Mouse (Mus musculus) right cerebral cortex, postnatal 4 days (tissue): Measurements from ENCODE around the gene Gldc.

ENCODE experiments used
- DNase-seq: peaks from one replicate; pipeline ENCODE4 v3.0.0-alpha.2; 2022

The Gldc gene

GRCm38 (mm10) chr19:30105045-30105842 lies 70.0 kb downstream of the Gldc start:
- DNase-seq: no peak

DNA sequence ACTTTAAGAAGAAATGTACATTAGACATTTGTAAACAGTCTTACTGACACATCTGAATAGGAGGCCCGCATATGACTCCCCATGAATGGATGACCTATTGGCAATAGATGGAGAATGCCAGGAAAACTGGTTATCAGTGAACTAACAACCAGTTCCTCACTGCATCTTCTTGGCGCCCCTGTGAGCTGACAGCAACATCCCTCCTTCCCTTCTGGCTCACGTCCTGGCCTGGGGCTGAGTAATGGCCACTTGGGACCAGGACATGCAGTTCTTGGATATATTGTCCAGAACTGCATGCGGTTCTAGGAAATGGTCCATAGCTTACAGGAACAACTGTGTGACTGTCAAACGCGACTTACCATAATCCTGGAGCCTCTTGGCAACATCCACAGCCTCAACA lies 72.6 kb downstream of the Gldc start:
- no peak for DNase-seq

DNA sequence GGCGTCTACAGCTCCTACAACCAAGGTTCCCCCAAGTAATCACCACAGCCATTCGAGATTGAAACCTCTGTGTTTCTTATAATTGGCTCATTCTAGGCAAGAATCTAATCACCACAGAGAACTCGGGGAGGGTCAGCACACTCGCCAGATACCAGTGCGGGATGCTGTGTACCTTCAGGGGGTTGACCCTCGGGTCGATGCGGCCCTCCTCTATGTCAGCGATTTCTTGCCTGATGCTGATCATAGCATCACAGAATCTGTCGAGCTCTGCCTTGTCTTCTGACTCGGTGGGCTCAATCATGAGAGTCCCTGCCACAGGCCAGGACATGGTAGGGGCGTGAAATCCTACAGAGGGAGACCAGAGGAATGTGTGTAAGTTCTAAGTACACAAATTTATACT lies 74.7 kb downstream of the Gldc start:
- DNase-seq: no peak

GRCm38 (mm10) chr19:30097039-30097438 lies 78.2 kb downstream of the Gldc start:
- DNase-seq: no peak

GRCm38 (mm10) chr19:30096186-30096585 lies 79.0 kb downstream of the Gldc start:
- DNase-seq: no peak

DNA sequence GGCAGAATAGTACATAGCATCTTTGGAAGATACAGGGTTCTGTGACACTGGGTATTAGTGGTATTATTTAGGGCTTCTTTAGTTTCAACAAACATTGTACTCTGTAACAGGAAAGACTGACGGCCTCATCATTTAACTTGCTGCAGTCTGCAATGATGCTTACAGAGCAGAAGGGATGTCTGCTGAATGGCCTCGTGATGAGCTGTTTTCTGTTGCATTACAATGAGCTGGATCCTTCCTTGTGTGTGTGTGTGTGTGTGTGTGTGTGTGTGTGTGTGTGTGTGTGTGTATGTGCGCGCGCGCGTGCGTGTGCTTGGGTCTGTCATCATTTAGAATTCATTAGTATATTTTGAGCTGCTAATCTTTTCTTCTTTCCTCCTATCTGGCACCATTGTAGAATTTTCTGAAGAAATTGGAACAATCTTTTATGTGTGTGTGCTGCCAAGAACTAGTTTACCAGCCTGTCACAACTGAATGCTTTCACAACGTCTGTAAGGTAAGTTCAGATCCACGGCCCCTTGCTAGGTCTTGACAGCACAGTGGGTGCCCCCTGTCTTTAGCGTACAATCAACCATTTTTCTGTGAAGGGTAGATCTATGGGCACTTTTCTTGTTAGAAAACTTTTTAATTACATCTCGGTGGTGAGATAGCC lies 83.5 kb downstream of the Gldc start:
- no peak for DNase-seq

- no peak for DNase-seq
These were observed 85.1 kb downstream of the Gldc start for GRCm38 (mm10) chr19:30090163-30090562.

DNA sequence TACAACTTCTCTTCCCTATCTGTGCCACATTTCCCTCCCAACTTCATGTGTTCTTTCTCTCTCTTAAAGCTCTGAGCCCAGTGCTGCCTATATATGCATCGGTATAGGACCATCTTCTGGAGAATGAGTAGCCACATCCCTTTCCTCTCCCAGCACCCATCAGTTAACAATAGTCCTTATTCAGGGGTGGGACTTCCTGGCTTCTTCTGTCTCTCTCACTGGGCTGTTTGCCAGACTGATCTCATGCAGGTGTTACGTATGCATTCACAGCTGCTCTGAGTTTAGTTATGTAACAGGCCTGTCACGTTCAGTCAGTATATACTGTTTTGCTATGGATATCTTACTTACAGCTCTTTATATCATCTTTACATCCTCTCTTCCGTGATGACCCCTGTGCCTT lies 109.4 kb downstream of the Gldc start:
- DNase-seq: no peak

GRCm38 (mm10) chr19:30054218-30054617 lies 121.0 kb downstream of the Gldc start:
- DNase-seq: no peak

DNA sequence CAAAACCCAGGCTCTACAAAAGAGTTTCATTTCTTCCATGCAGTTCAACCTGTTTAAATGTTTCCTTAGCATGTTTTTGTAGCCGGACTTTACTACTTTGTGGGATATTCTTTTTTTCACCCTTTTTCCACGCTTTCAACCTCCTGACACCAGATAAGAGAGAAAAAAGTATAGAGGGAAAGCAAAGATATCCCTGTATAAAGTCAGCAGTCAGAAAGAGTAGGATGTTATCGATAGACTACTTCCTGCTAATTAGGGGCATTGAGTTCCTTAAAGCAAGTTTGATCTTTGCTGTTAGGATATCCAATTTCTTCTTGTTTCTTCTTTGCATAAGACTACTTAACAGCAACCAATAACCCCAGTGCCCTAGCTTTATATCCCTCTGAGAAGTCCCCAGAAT lies 123.8 kb downstream of the Gldc start:
- DNase-seq: no peak

- no peak for DNase-seq
These were observed 124.6 kb downstream of the Gldc start for GRCm38 (mm10) chr19:30050584-30050983.
